Mouse (Mus musculus) heart, adult 2 months (tissue): ENCODE measurements around the gene Armh2. TPM values are rescaled to one million over a fixed set of nuclear protein-coding genes. Genes with fewer than 3 reads are reported as not detected.

Experiments
- DNase-seq, 2 experiments: peaks; one replicate each; pipeline ENCODE4 v3.0.0; 2021
- H3K27ac ChIP-seq: fragments of 200-600 bp; 2 replicates; pipeline ENCODE4 v1.8.1; 2022
- H3K27me3 ChIP-seq: fragments of 200-500 bp; 2 replicates; pipeline ENCODE4 v1.6.1; 2012; ENCODE audit warnings: mild to moderate bottlenecking, low read length, inconsistent platforms, mixed read lengths; ENCODE audit not compliant: control insufficient read depth, insufficient read depth
- H3K36me3 ChIP-seq: fragments of 200-500 bp; 2 replicates; pipeline ENCODE4 v1.6.1; 2012; ENCODE audit warnings: low read length, inconsistent platforms; ENCODE audit not compliant: control insufficient read depth, insufficient read depth
- H3K4me1 ChIP-seq: fragments of 200-500 bp; 2 replicates; pipeline ENCODE4 v1.6.1; 2011; ENCODE audit warnings: low read length; ENCODE audit not compliant: control insufficient read depth, insufficient read depth
- H3K4me3 ChIP-seq: fragments of 200-600 bp; 2 replicates; pipeline ENCODE4 v1.8.1; 2022
- H3K79me2 ChIP-seq: fragments of 200-500 bp; replicated peaks from 2 replicates; pipeline ENCODE4 v1.6.1; 2012; ENCODE audit warnings: mild to moderate bottlenecking, inconsistent platforms, low read length, moderate library complexity, mixed read lengths; ENCODE audit not compliant: control insufficient read depth, insufficient read depth
- H3K9ac ChIP-seq: fragments of 200-500 bp; 2 replicates; pipeline ENCODE4 v1.6.1; 2012; ENCODE audit warnings: low read depth, mild to moderate bottlenecking, control low read depth, inconsistent platforms, low read length, mixed read lengths
- CTCF ChIP-seq: fragments of 200-600 bp; IDR thresholded peaks from 2 replicates; pipeline ENCODE4 v1.8.1; 2022; ENCODE audit warnings: antibody characterized with exemption, mild to moderate bottlenecking, moderate library complexity
- EP300 ChIP-seq: fragments of 200-500 bp; IDR thresholded peaks from 2 replicates; pipeline ENCODE4 v1.6.1; 2011; ENCODE audit warnings: low read depth, low read length, control low read depth; ENCODE audit not compliant: insufficient read depth
- POLR2A ChIP-seq: fragments of 200-500 bp; IDR thresholded peaks from 2 replicates; pipeline ENCODE4 v1.6.1; 2011; ENCODE audit warnings: mild to moderate bottlenecking, low read depth, low read length, control low read depth; ENCODE audit not compliant: insufficient read depth
- whole genome bisulfite sequencing: fragments of 180-500 bp; shearing (Covaris S2); methylation state at CpG from one replicate; pipeline ENCODE4 v1.1.7; 2018; 5-methylcytosine and 5-hydroxymethylcytosine counted together
- intact Hi-C: fragments of 180-260 bp; cut with DNase I; formaldehyde crosslinking; loops from one replicate; pipeline ENCODE4 v1.15.1; 2025
- long read RNA-seq: library from polyadenylated mRNA; stranded (forward); transcript quantifications from one replicate; pipeline ENCODE4 v2.0.0, GENCODE M21; 2021
- polyA plus RNA-seq: library from polyadenylated mRNA; depleted of rRNA; stranded (reverse); fragments of >200 nt; gene quantifications from 2 replicates; pipeline ENCODE4 v1.2.3, GENCODE M21; 2012; rRNA removed
- total RNA-seq, 2 experiments: library from RNA; stranded (reverse); gene quantifications; 2 replicates each; pipeline ENCODE4 v1.2.3; 2021

Gene Armh2
- total RNA-seq (not detected), polyA plus RNA-seq (not detected in 2 replicates)
- long read RNA-seq: 0 reads

- no peak within 1 kb of the TSS for H3K9ac ChIP-seq
- H3K4me1 ChIP-seq: no peaks in the 10 kb centered on the region
- no peaks in the 10 kb centered on the region for H3K36me3 ChIP-seq
- H3K27ac ChIP-seq: no peak within 1 kb of the TSS
- intact Hi-C loops: no loop called here
- no peak within 1 kb of the TSS for H3K4me3 ChIP-seq
- WGBS: 88% methylated on average over 10 of the region's 10 CpGs
- H3K79me2 ChIP-seq: no peaks in the 10 kb centered on the region
- H3K27me3 ChIP-seq: no peaks in the 10 kb centered on the region
- TF ChIP-seq EP300 (no peak), CTCF (no peak), POLR2A (no peak)
- no peak for DNase-seq
These were observed at the start of gene Armh2 for GRCm38 (mm10) chr13:24741028-24741427. Armh2 (plus strand) TSS chr13:24741232.

- H3K4me1 ChIP-seq: no peaks in the 10 kb centered on the region
- intact Hi-C loops: no loop called here
- no peak for DNase-seq
- no peak overlapping the region for H3K27ac ChIP-seq
- TF ChIP-seq EP300: no peak
- H3K36me3 ChIP-seq: no peaks in the 10 kb centered on the region
- H3K9ac ChIP-seq: no peak overlapping the region
- no peaks in the 10 kb centered on the region for H3K27me3 ChIP-seq
- 93% methylated on average over 7 of the region's 7 CpGs for WGBS
- no peaks in the 10 kb centered on the region for H3K79me2 ChIP-seq
- H3K4me3 ChIP-seq: no peak overlapping the region
These were observed 47.7 kb upstream of the Armh2 start for GRCm38 (mm10) chr13:24693312-24693711.

GRCm38 (mm10) chr13:24698746-24699145 lies 42.3 kb upstream of the Armh2 start:
- no peak overlapping the region for H3K9ac ChIP-seq
- H3K27me3 ChIP-seq: no peaks in the 10 kb centered on the region
- no peak overlapping the region for H3K4me3 ChIP-seq
- no peaks in the 10 kb centered on the region for H3K4me1 ChIP-seq
- H3K36me3 ChIP-seq: no peaks in the 10 kb centered on the region
- H3K79me2 ChIP-seq: no peaks in the 10 kb centered on the region
- 85% methylated on average over 4 of the region's 4 CpGs for WGBS
- DNase-seq: no peak
- intact Hi-C loops: no loop called here
- no peak overlapping the region for H3K27ac ChIP-seq
- no peak for TF ChIP-seq CTCF
- TF ChIP-seq EP300: no peak
- TF ChIP-seq POLR2A: no peak

- no peak overlapping the region for H3K27ac ChIP-seq
- no peak for TF ChIP-seq CTCF
- no peak for TF ChIP-seq POLR2A
- TF ChIP-seq EP300: no peak
- H3K9ac ChIP-seq: no peak overlapping the region
- intact Hi-C loops: no loop called here
- H3K4me1 ChIP-seq: no peaks in the 10 kb centered on the region
- H3K27me3 ChIP-seq: no peaks in the 10 kb centered on the region
- H3K4me3 ChIP-seq: no peak overlapping the region
- DNase-seq: no peak
- H3K79me2 ChIP-seq: no peaks in the 10 kb centered on the region
- 68% methylated on average over 5 of the region's 5 CpGs for WGBS
- no peaks in the 10 kb centered on the region for H3K36me3 ChIP-seq
These were observed 38.9 kb upstream of the Armh2 start for GRCm38 (mm10) chr13:24702128-24702527.

GRCm38 (mm10) chr13:24709656-24710396 lies 31.2 kb upstream of the Armh2 start:
- TF ChIP-seq EP300: no peak
- TF ChIP-seq POLR2A: no peak
- no peak for TF ChIP-seq CTCF
- 81% methylated on average over 12 of the region's 12 CpGs for WGBS
- intact Hi-C loops: loop anchor here (10.0 kb wide), 1 partner anchor 215 kb away; no protein-coding TSS in a partner anchor

GRCm38 (mm10) chr13:24710968-24711367 lies 30.1 kb upstream of the Armh2 start:
- intact Hi-C loops: loop anchor here (10.0 kb wide), 1 partner anchor 214 kb away; no protein-coding TSS in a partner anchor

More at GRCm38 (mm10) chr13:24709656-24710396, 31.2 kb upstream of the Armh2 start:
- Histone ChIP-seq H3K9ac (no peak overlapping the region), H3K4me3 (no peak overlapping the region), H3K27me3 (no peaks in the 10 kb centered on the region), H3K4me1 (peaks cover 4% of the 10 kb centered on the region), H3K79me2 (no peaks in the 10 kb centered on the region), H3K36me3 (no peaks in the 10 kb centered on the region), H3K27ac (no peak overlapping the region)
- no peak for DNase-seq

More at GRCm38 (mm10) chr13:24710968-24711367, 30.1 kb upstream of the Armh2 start:
- no peaks in the 10 kb centered on the region for H3K36me3 ChIP-seq
- 38% methylated on average over 7 of the region's 7 CpGs for WGBS
- DNase-seq: peak in 1 of 2 experiments; percentile 17
- H3K9ac ChIP-seq: no peak overlapping the region
- no peaks in the 10 kb centered on the region for H3K27me3 ChIP-seq
- no peaks in the 10 kb centered on the region for H3K79me2 ChIP-seq
- H3K4me3 ChIP-seq: no peak overlapping the region
- TF ChIP-seq POLR2A (no peak), EP300 (no peak), CTCF (no peak)
- peak overlapping the region; percentile 31; the same call in 1 of the 2 replicates for H3K27ac ChIP-seq
- H3K4me1 ChIP-seq: peaks cover 4% of the 10 kb centered on the region
